Mouse (Mus musculus) myocyte (in vitro differentiated cells): ENCODE results near the gene Fam169a. TPM values are rescaled to one million over a fixed set of nuclear protein-coding genes. Genes with fewer than 3 reads are reported as not detected.

Experiments
- H3K27me3 ChIP-seq: one replicate; pipeline ENCODE4 v1.6.1; 2011; ENCODE audit not compliant: control insufficient read depth, insufficient read depth, insufficient read length
- H3K36me3 ChIP-seq: one replicate; pipeline ENCODE4 v1.6.1; 2011; ENCODE audit not compliant: control insufficient read depth, insufficient read depth
- H3K4me2 ChIP-seq: one replicate; pipeline ENCODE4 v1.6.1; 2011; ENCODE audit warnings: low read depth, control low read depth
- H3K4me3 ChIP-seq: one replicate; pipeline ENCODE4 v1.5.1; 2011; ENCODE audit warnings: mild to moderate bottlenecking, control low read depth, moderate library complexity
- H3K79me2 ChIP-seq: one replicate; pipeline ENCODE4 v1.6.1; 2011; ENCODE audit not compliant: control insufficient read depth, insufficient read depth
- H3ac ChIP-seq: one replicate; pipeline ENCODE4 v1.6.1; 2011; ENCODE audit not compliant: control insufficient read depth, insufficient read length
- CEBPB ChIP-seq: IDR thresholded peaks from 2 replicates; pipeline ENCODE4 v1.6.1; 2011; ENCODE audit warnings: mild to moderate bottlenecking, moderate library complexity; ENCODE audit not compliant: poor library complexity, insufficient read depth, severe bottlenecking
- E2F4 ChIP-seq: IDR thresholded peaks from one replicate; pipeline ENCODE4 v1.6.1; 2011; ENCODE audit warnings: mild to moderate bottlenecking, control low read depth, moderate library complexity; ENCODE audit not compliant: insufficient read depth
- MAX ChIP-seq: IDR thresholded peaks from one replicate; pipeline ENCODE4 v1.6.1; 2011; ENCODE audit warnings: low read depth, mild to moderate bottlenecking, control low read depth
- MYOD1 ChIP-seq, 3 experiments: IDR thresholded peaks; one replicate each; pipeline ENCODE4 v1.6.1; 2011; ENCODE audit warnings: control low read depth in 2 of 3, low read depth in 2 of 3, mild to moderate bottlenecking in 2 of 3, moderate library complexity in 1 of 3; ENCODE audit not compliant: insufficient read length in 2 of 3, control insufficient read depth in 1 of 3
- MYOG ChIP-seq, 3 experiments: IDR thresholded peaks; one replicate each; pipeline ENCODE4 v1.6.1; 2011; ENCODE audit warnings: control low read depth in 2 of 3, low read depth in 2 of 3, mild to moderate bottlenecking in 2 of 3; ENCODE audit not compliant: insufficient read length in 2 of 3, control insufficient read depth in 1 of 3, insufficient read depth in 1 of 3
- POLR2A ChIP-seq: IDR thresholded peaks from one replicate; pipeline ENCODE4 v1.6.1; 2011; ENCODE audit warnings: low read depth, mild to moderate bottlenecking, control low read depth, moderate library complexity; ENCODE audit not compliant: insufficient read length
- POLR2AphosphoS2 ChIP-seq: IDR thresholded peaks from one replicate; pipeline ENCODE4 v1.6.1; 2011; ENCODE audit warnings: low read depth, control low read depth; ENCODE audit not compliant: insufficient read length
- REST ChIP-seq: IDR thresholded peaks from one replicate; pipeline ENCODE4 v1.6.1; 2011; ENCODE audit warnings: mild to moderate bottlenecking, control low read depth, moderate library complexity; ENCODE audit not compliant: insufficient read depth, insufficient read length
- SRF ChIP-seq: IDR thresholded peaks from one replicate; pipeline ENCODE4 v1.6.1; 2011; ENCODE audit warnings: low read depth; ENCODE audit not compliant: control insufficient read depth, insufficient read length
- TCF12 ChIP-seq: IDR thresholded peaks from one replicate; pipeline ENCODE4 v1.6.1; 2011; ENCODE audit warnings: mild to moderate bottlenecking, control low read depth; ENCODE audit not compliant: poor library complexity, insufficient read depth, severe bottlenecking
- TCF3 ChIP-seq: IDR thresholded peaks from one replicate; pipeline ENCODE4 v1.6.1; 2011; ENCODE audit warnings: low read depth, control low read depth; ENCODE audit not compliant: insufficient read length
- USF1 ChIP-seq: IDR thresholded peaks from one replicate; pipeline ENCODE4 v1.6.1; 2011; ENCODE audit warnings: low read depth, mild to moderate bottlenecking, control low read depth, moderate library complexity
- polyA plus RNA-seq: library from polyadenylated mRNA; unstranded; fragments of >200 nt; fragmentation: generic; extraction: Trizol; gene quantifications from one replicate; pipeline ENCODE4 v1.2.1, GENCODE M21; 2012; ENCODE audit warnings: missing spikeins

Gene Fam169a
- polyA plus RNA-seq, 1 experiment = 0.08 TPM

GRCm38 (mm10) chr13:97077556-97077955 is 10.5 kb downstream of the Fam169a start:
- Histone ChIP-seq H3K79me2 (no peaks in the 10 kb centered on the region), H3K4me2 (no peak overlapping the region), H3K27me3 (peaks cover 4% of the 10 kb centered on the region), H3ac (no peak overlapping the region), H3K36me3 (no peaks in the 10 kb centered on the region), H3K4me3 (no peak overlapping the region)
- TF ChIP-seq POLR2A = no peak
- TF ChIP-seq CEBPB = no peak
- TF ChIP-seq POLR2AphosphoS2 = no peak

DNA sequence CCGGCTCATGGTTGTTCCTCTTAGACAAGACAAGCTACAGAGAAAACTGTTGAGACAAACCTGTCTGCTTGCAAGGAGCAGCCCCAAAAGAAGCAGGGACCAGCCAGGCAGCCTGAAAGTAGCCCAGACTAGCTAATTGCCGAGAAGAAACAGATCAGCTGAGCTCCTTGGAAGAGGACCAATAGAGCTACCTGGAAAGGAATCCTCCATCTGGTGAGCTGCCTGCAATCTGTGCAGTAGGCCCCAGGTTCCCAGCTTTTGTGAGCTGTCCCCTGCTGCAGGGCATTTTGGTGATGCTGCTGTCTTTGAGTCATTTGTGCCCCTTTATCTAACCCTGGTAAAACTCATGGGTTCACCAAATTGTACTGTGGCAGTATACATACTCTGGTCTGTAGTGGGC is 13.1 kb downstream of the Fam169a start:
- TF ChIP-seq TCF12 (no peak), POLR2A (no peak), E2F4 (no peak), POLR2AphosphoS2 (no peak), SRF (no peak), TCF3 (no peak), MYOG (IDR thresholded peaks at IDR 0.05; ENCODE audit: control insufficient read depth in 1 of 3, insufficient read depth in 1 of 3, insufficient read length in 2 of 3, low read depth in 2 of 3) (no peak), MAX (no peak), USF1 (no peak), REST (no peak), CEBPB (no peak), MYOD1 (IDR thresholded peaks at IDR 0.05; ENCODE audit: control insufficient read depth in 1 of 3, insufficient read length in 2 of 3, low read depth in 2 of 3) (no peak)
- Histone ChIP-seq H3ac (no peak overlapping the region), H3K36me3 (no peaks in the 10 kb centered on the region), H3K4me2 (no peak overlapping the region), H3K79me2 (no peaks in the 10 kb centered on the region), H3K4me3 (no peak overlapping the region), H3K27me3 (no peaks in the 10 kb centered on the region)

GRCm38 (mm10) chr13:97080615-97081014 is 13.5 kb downstream of the Fam169a start:
- Histone ChIP-seq H3K79me2 (no peaks in the 10 kb centered on the region), H3ac (no peak overlapping the region), H3K36me3 (no peaks in the 10 kb centered on the region), H3K4me2 (no peak overlapping the region), H3K4me3 (no peak overlapping the region), H3K27me3 (no peaks in the 10 kb centered on the region)
- TF ChIP-seq USF1 = no peak
- no peak for TF ChIP-seq MYOD1 (IDR thresholded peaks at IDR 0.05; ENCODE audit: control insufficient read depth in 1 of 3, insufficient read length in 2 of 3, low read depth in 2 of 3)
- no peak for TF ChIP-seq TCF3
- TF ChIP-seq TCF12 = no peak

- Histone ChIP-seq H3K4me3 (no peak overlapping the region), H3K27me3 (no peaks in the 10 kb centered on the region), H3ac (no peak overlapping the region), H3K79me2 (no peaks in the 10 kb centered on the region), H3K36me3 (no peaks in the 10 kb centered on the region), H3K4me2 (no peak overlapping the region)
- no peak for TF ChIP-seq TCF12
These were observed 15.3 kb downstream of the Fam169a start for GRCm38 (mm10) chr13:97082432-97082831.

DNA sequence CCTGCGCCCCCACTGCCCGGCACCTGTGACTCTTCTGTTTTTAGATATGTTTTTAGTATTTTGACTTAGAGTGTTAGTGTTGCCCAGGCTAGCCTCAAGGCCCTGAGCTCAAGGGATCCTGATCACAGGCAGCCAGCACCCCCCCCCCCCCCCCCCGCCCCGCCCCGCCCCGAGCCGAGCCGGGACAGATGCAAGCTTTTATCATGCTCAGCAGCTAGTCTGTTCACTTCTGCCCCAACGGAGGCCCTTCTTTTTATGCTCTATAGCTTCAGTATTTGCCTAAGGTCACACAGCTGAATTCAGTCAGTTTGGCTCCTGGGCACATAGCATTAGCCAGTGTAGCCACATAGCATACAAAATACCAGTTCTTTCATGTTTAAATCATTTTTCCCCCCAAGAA is 19.2 kb downstream of the Fam169a start:
- TF ChIP-seq MAX (no peak), POLR2AphosphoS2 (no peak), SRF (no peak), CEBPB (no peak), E2F4 (no peak), TCF12 (no peak), REST (no peak), USF1 (no peak), MYOD1 (IDR thresholded peaks at IDR 0.05; ENCODE audit: control insufficient read depth in 1 of 3, insufficient read length in 2 of 3, low read depth in 2 of 3) (no peak), POLR2A (no peak), MYOG (IDR thresholded peaks at IDR 0.05; ENCODE audit: control insufficient read depth in 1 of 3, insufficient read depth in 1 of 3, insufficient read length in 2 of 3, low read depth in 2 of 3) (no peak), TCF3 (no peak)
- H3K27me3 ChIP-seq = no peaks in the 10 kb centered on the region
- no peaks in the 10 kb centered on the region for H3K36me3 ChIP-seq
- H3K4me3 ChIP-seq = no peak overlapping the region
- H3K79me2 ChIP-seq = no peaks in the 10 kb centered on the region
- no peak overlapping the region for H3ac ChIP-seq
- H3K4me2 ChIP-seq = no peak overlapping the region

DNA sequence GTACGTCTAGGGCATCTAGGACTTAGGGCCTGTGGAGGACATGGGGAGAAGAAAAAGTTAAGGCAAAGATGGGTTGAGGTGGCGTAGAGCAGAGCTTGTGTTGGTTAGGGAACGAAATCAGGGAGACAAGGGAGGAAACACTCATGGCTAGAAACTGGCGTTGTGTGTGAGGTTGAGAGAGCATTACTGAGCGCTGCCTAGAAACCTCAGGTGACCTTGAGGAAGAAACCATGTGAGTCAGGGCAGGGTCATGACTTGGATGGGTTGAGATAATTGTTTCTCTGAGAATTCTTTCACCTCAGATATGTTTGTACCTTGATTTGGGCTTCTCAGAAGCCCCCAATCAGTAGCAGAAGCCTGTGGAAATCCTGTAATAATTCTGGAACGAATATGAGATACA is 20.3 kb downstream of the Fam169a start:
- H3ac ChIP-seq = no peak overlapping the region
- H3K79me2 ChIP-seq = no peaks in the 10 kb centered on the region
- H3K4me2 ChIP-seq = no peak overlapping the region
- no peaks in the 10 kb centered on the region for H3K27me3 ChIP-seq
- no peak overlapping the region for H3K4me3 ChIP-seq
- TF ChIP-seq POLR2A (no peak), SRF (no peak), E2F4 (no peak), TCF3 (no peak), CEBPB (no peak), REST (no peak), USF1 (no peak), MYOG (IDR thresholded peaks at IDR 0.05; ENCODE audit: control insufficient read depth in 1 of 3, insufficient read depth in 1 of 3, insufficient read length in 2 of 3, low read depth in 2 of 3) (no peak), MYOD1 (IDR thresholded peaks at IDR 0.05; ENCODE audit: control insufficient read depth in 1 of 3, insufficient read length in 2 of 3, low read depth in 2 of 3) (no peak), TCF12 (no peak), POLR2AphosphoS2 (no peak), MAX (no peak)
- no peaks in the 10 kb centered on the region for H3K36me3 ChIP-seq
